Mouse (Mus musculus): ENCODE results near the gene Cdc16.

Cdc16 gene

DNA sequence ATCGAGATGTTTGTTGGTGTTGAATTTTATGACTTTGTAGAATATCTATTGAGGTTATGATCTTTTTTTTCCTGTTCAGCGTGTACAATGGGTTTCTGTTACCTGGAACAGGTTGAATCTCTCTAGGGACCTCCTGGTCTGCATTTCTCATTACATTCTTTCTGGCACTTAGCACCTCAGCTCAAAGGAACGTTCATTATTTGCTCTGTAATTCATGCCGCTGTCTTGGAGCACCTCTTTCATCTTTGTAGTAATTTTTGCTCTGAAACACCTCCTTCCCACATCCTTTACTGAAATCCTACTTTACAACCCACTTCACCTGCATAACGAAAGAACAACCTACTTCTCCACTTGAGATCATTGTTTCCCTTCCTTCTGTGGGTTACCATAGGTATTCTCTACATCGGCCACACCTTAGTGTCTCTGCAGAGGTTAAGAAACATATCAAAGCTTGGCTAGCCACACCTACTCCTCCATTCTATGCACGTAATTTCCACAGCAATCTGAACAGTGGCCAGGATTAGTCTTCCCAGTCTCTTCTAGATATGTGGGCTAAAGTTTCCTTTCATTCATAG is 71.2 kb downstream of the Cdc16 start:
- DNase-seq = no peak
